Mouse (Mus musculus): ENCODE data around the gene Ercc4. TPM values are rescaled to one million over a fixed set of nuclear protein-coding genes. Genes with fewer than 3 reads are reported as not detected.
A peak's percentile ranks its signal among the peaks of the same experiment; 100 is the strongest.

Gene Ercc4
- polyA plus RNA-seq, 1 experiment from 2014 or later = 10.7 TPM

DNA sequence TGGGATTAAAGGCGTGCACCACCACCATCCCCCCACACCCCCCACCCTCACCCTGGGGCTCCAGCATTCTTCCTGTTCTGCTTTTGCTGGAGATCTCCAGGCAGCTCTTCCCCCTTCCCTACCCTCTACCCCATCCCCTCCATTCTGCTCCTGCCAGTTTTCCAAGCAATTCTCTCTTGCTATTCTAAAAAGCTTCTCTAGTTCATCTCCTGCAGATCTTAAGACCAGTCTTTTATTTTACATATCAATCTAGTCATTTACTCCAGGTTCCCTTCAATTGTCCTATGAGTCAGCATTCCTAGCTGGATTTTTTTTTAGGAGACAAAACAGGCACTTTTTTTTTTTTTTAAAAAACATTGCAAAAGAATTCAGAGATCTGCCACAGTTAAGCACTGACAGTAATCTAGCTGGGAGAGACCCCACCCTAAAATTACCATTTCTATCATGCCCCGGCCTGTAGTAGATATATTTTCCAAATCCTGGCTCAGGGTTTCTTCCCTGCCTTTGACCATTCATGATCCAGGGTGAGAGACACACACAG is 9.3 kb downstream of the Ercc4 start:
- no peak overlapping the region for H3K27ac ChIP-seq
- H3K4me1 ChIP-seq (replicated peaks) = no peaks in the 10 kb centered on the region
- WGBS = 87% methylated on average over 2 of the region's 2 CpGs
- no peak overlapping the region for H3K4me2 ChIP-seq (replicated peaks)
- 0 out of 2 replicates have a peak, but pooled peaks cover 6% of the 10 kb centered on the region for H3K36me3 ChIP-seq
- H3K27me3 ChIP-seq (replicated peaks) = no peaks in the 10 kb centered on the region
- no peak for ATAC-seq
- no peak overlapping the region for H3K4me3 ChIP-seq (replicated peaks)
- no peak overlapping the region for H3K9ac ChIP-seq
- H3K9me3 ChIP-seq = no peaks in the 10 kb centered on the region

GRCm38 (mm10) chr16:13119641-13120350 is 10.3 kb downstream of the Ercc4 start:
- H3K4me1 ChIP-seq (replicated peaks) = no peaks in the 10 kb centered on the region
- no peaks in the 10 kb centered on the region for H3K9me3 ChIP-seq
- no peak overlapping the region for H3K4me2 ChIP-seq (replicated peaks)
- no peak for ATAC-seq
- H3K36me3 ChIP-seq = 0 out of 2 replicates have a peak, but pooled peaks cover 3% of the 10 kb centered on the region
- H3K27me3 ChIP-seq (replicated peaks) = no peaks in the 10 kb centered on the region
- H3K27ac ChIP-seq = no peak overlapping the region
- WGBS = 93% methylated on average over 3 of the region's 3 CpGs
- H3K9ac ChIP-seq = no peak overlapping the region
- no peak overlapping the region for H3K4me3 ChIP-seq (replicated peaks)

DNA sequence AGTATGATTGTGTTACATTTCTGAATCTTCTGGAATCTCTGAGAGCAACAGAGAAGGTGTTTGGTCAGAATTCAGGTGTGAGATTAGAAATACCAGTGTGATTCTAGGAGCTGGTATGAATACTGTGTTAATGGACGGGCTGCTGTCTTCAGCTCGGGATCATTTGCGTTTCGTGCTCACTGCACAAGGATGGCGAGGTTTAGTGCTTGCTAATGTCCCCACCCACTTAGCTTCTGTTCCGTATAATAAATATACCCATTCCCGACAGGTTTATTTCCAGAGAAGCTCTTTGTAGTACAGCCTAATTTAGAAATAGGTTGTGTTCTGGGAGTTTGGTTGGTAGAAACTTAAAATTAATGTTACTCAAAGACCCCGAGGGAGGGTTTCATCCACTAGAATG is 15.9 kb downstream of the Ercc4 start:
- Histone ChIP-seq H3K9ac (no peak overlapping the region), H3K27me3 (replicated peaks) (no peaks in the 10 kb centered on the region), H3K4me1 (replicated peaks) (no peaks in the 10 kb centered on the region), H3K9me3 (no peaks in the 10 kb centered on the region), H3K4me3 (replicated peaks) (no peak overlapping the region), H3K36me3 (peaks cover 17% of the 10 kb centered on the region), H3K27ac (no peak overlapping the region), H3K4me2 (replicated peaks) (no peak overlapping the region)
- 87% methylated on average over 8 of the region's 8 CpGs for WGBS
- no peak for ATAC-seq

DNA sequence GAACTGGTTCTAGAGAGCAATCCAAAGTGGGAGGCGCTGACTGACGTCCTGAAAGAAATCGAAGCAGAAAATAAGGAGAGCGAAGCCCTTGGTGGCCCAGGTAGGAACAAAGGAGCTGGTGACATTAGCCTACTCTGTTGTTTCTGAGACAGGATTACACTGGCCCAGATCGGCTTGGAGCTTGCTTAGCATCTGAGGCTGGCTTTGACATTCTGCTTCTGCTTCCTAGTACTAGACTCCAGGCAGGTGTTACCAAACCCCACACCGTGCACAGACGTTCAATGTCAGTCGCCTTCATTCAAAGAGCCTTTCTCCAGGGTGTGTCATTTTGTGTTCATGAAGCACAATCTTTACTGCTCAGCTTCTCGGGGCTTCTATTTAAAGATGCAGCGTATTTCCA is 18.1 kb downstream of the Ercc4 start:
- no peak overlapping the region for H3K9ac ChIP-seq
- no peak overlapping the region for H3K27ac ChIP-seq
- peaks cover 24% of the 10 kb centered on the region for H3K36me3 ChIP-seq
- WGBS = 93% methylated on average over 10 of the region's 10 CpGs
- no peak for ATAC-seq
- H3K4me3 ChIP-seq (replicated peaks) = no peak overlapping the region
- no peaks in the 10 kb centered on the region for H3K4me1 ChIP-seq (replicated peaks)
- H3K9me3 ChIP-seq = no peaks in the 10 kb centered on the region
- no peak overlapping the region for H3K4me2 ChIP-seq (replicated peaks)
- no peaks in the 10 kb centered on the region for H3K27me3 ChIP-seq (replicated peaks)

DNA sequence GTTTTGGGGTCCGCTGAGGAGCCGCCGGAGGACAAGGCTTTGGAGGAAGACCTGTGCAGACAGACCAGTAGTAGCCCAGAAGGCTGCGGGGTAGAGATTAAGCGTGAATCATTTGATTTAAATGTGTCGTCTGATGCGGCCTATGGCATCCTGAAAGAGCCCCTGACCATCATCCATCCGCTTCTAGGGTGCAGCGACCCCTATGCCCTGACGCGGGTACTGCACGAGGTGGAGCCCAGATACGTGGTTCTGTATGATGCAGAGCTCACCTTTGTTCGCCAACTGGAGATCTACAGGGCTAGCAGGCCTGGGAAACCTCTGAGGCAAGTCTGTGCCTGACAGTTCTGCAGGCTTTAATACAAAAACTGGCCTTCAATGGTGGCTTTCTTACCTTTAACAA is 20.9 kb downstream of the Ercc4 start:
- Histone ChIP-seq H3K36me3 (peaks cover 24% of the 10 kb centered on the region), H3K9ac (no peak overlapping the region), H3K27me3 (replicated peaks) (no peaks in the 10 kb centered on the region), H3K4me1 (replicated peaks) (no peaks in the 10 kb centered on the region), H3K4me2 (replicated peaks) (no peak overlapping the region), H3K9me3 (no peaks in the 10 kb centered on the region), H3K4me3 (replicated peaks) (no peak overlapping the region), H3K27ac (no peak overlapping the region)
- no peak for ATAC-seq
- 50% methylated on average over 14 of the region's 14 CpGs for WGBS

DNA sequence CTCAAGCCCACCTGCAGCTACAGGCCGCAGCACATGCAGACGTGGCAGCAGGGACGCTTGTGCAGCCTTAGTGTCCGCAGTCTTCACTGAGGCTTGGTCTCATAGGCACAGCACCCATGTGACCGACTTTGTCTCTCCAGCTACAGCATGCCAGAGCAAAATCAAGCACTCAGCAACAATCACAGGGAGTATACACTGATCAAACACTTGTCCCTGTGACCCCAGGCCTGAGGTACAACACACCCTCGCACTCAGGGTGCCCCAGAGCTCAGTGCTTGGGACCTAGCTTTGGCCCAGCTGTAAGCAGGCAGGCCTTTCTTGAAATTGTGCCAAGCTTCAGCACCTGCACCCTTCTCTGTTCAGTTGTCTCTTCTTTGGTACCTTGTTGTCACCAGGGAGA is 31.7 kb downstream of the Ercc4 start:
- Histone ChIP-seq H3K9me3 (no peaks in the 10 kb centered on the region), H3K4me2 (replicated peaks) (no peak overlapping the region), H3K36me3 (peaks cover 5% of the 10 kb centered on the region; the same call in 1 of the 2 replicates), H3K4me1 (replicated peaks) (0 out of 2 replicates have a peak, but pooled peaks cover 3% of the 10 kb centered on the region), H3K27ac (no peak overlapping the region), H3K9ac (no peak overlapping the region), H3K27me3 (replicated peaks) (no peaks in the 10 kb centered on the region), H3K4me3 (replicated peaks) (no peak overlapping the region)
- WGBS = 93% methylated on average over 6 of the region's 6 CpGs
- ATAC-seq = no peak

- H3K36me3 ChIP-seq = peaks cover 19% of the 10 kb centered on the region
- peak; percentile 51; the same call in 1 of the 2 replicates for ATAC-seq
Observed at GRCm38 (mm10) chr16:13143932-13144331, 34.4 kb downstream of the Ercc4 start.

GRCm38 (mm10) chr16:13144682-13145410 is 35.4 kb downstream of the Ercc4 start:
- Histone ChIP-seq H3K4me3 (replicated peaks) (no peak overlapping the region), H3K27me3 (replicated peaks) (no peaks in the 10 kb centered on the region), H3K9me3 (no peaks in the 10 kb centered on the region), H3K27ac (no peak overlapping the region), H3K36me3 (peaks cover 19% of the 10 kb centered on the region), H3K4me1 (replicated peaks) (0 out of 2 replicates have a peak, but pooled peaks cover 3% of the 10 kb centered on the region), H3K4me2 (replicated peaks) (no peak overlapping the region), H3K9ac (no peak overlapping the region)
- WGBS = 93% methylated on average over 10 of the region's 10 CpGs
- ATAC-seq = no peak

More at GRCm38 (mm10) chr16:13143932-13144331, 34.4 kb downstream of the Ercc4 start:
- H3K4me2 ChIP-seq (replicated peaks) = no peak overlapping the region
- H3K27ac ChIP-seq = no peak overlapping the region
- no peak overlapping the region for H3K9ac ChIP-seq
- H3K4me3 ChIP-seq (replicated peaks) = no peak overlapping the region
- no peaks in the 10 kb centered on the region for H3K27me3 ChIP-seq (replicated peaks)
- H3K4me1 ChIP-seq (replicated peaks) = 0 out of 2 replicates have a peak, but pooled peaks cover 3% of the 10 kb centered on the region
- H3K9me3 ChIP-seq = no peaks in the 10 kb centered on the region
- WGBS = 81% methylated on average over 7 of the region's 7 CpGs

GRCm38 (mm10) chr16:13146231-13146630 is 36.7 kb downstream of the Ercc4 start:
- H3K9me3 ChIP-seq = no peaks in the 10 kb centered on the region
- H3K27ac ChIP-seq = no peak overlapping the region
- H3K4me2 ChIP-seq (replicated peaks) = no peak overlapping the region
- H3K4me1 ChIP-seq (replicated peaks) = 0 out of 2 replicates have a peak, but pooled peaks cover 3% of the 10 kb centered on the region
- no peaks in the 10 kb centered on the region for H3K27me3 ChIP-seq (replicated peaks)
- no peak overlapping the region for H3K4me3 ChIP-seq (replicated peaks)
- peaks cover 19% of the 10 kb centered on the region for H3K36me3 ChIP-seq
- WGBS = 84% methylated on average over 4 of the region's 4 CpGs
- no peak for ATAC-seq
- H3K9ac ChIP-seq = no peak overlapping the region

DNA sequence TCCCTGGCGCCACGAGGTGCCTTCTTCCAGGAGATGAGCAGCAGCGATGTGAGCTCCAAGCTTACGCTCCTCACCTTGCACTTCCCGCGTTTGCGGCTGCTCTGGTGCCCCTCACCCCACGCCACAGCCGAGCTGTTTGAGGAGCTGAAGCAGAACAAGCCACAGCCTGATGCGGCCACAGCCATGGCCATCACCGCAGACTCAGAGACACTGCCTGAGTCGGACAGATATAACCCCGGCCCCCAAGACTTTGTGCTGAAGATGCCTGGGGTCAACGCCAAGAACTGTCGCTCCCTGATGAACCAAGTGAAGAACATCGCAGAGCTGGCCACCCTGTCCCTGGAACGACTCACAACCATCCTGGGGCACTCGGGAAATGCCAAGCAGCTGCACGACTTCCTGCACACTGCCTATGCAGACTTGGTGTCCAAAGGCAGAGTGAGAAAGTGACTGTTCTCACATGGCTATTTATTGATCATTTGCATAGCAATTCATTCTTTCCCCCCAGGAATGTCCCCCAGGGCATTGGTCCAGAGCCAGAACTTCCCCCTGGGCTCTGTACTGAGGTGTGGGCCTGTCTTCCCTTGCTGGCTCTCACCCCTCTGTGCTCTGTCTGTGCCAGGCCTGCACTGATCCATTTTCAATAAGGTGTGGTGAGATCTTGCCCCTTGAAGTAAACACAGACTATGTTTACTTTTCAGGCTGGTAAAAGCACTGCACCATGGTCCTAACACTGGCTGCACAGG is 38.5 kb downstream of the Ercc4 start:
- Histone ChIP-seq H3K9me3 (no peaks in the 10 kb centered on the region), H3K27me3 (replicated peaks) (no peaks in the 10 kb centered on the region), H3K36me3 (peaks cover 19% of the 10 kb centered on the region), H3K4me2 (replicated peaks) (no peak overlapping the region), H3K9ac (no peak overlapping the region), H3K27ac (no peak overlapping the region), H3K4me3 (replicated peaks) (no peak overlapping the region), H3K4me1 (replicated peaks) (0 out of 2 replicates have a peak, but pooled peaks cover 2% of the 10 kb centered on the region)
- 88% methylated on average over 19 of the region's 19 CpGs for WGBS
- no peak for ATAC-seq

DNA sequence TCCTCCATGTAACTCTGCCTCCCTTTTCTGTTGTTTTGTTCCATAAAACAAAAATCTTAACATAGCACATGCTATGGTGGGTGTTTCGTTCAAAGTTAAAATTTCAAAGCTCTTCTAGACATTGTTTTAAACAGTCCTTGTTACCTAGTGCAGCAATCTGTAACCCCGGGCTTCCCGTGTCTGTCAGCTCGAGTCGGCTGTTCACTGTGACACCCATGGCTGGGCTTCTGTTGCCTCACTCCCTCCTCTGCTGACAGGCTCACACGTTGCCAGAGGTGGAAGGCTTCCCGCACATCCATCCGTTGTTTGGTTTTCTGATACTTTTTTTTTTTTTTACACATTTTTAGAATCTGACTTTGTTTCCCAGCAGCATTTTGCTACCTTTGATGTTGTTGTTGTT is 40.5 kb downstream of the Ercc4 start:
- 83% methylated on average over 8 of the region's 8 CpGs for WGBS
- Histone ChIP-seq H3K9me3 (no peaks in the 10 kb centered on the region), H3K27me3 (replicated peaks) (no peaks in the 10 kb centered on the region), H3K36me3 (peaks cover 17% of the 10 kb centered on the region), H3K4me1 (replicated peaks) (no peaks in the 10 kb centered on the region), H3K4me2 (replicated peaks) (no peak overlapping the region), H3K4me3 (replicated peaks) (no peak overlapping the region), H3K9ac (no peak overlapping the region), H3K27ac (no peak overlapping the region)
- no peak for ATAC-seq

- ATAC-seq = no peak
Observed at GRCm38 (mm10) chr16:13150790-13151189, 41.3 kb downstream of the Ercc4 start.

More at GRCm38 (mm10) chr16:13150790-13151189, 41.3 kb downstream of the Ercc4 start:
- H3K36me3 ChIP-seq = peaks cover 14% of the 10 kb centered on the region; the same call in 1 of the 2 replicates
- WGBS = 91% methylated on average over 6 of the region's 6 CpGs
- H3K4me3 ChIP-seq (replicated peaks) = no peak overlapping the region
- no peaks in the 10 kb centered on the region for H3K9me3 ChIP-seq
- H3K27ac ChIP-seq = no peak overlapping the region
- H3K9ac ChIP-seq = no peak overlapping the region
- H3K27me3 ChIP-seq (replicated peaks) = no peaks in the 10 kb centered on the region
- no peaks in the 10 kb centered on the region for H3K4me1 ChIP-seq (replicated peaks)
- no peak overlapping the region for H3K4me2 ChIP-seq (replicated peaks)

Data from intestine, embryonic 15.5 days (tissue).